Mouse (Mus musculus): ENCODE measurements around the gene Mturn. TPM values are rescaled to one million over a fixed set of nuclear protein-coding genes. Genes with fewer than 3 reads are reported as not detected.

Mturn gene
- polyA plus RNA-seq, 1 experiment from 2014 or later = 8.6 TPM

- Histone ChIP-seq H3K9me3 (ENCODE audit: control insufficient read depth, low read length) (peaks cover 4% of the 10 kb centered on the region; the same call in 1 of the 2 replicates), H3K27me3 (ENCODE audit: control insufficient read depth, insufficient read depth, low read length) (peaks cover 30% of the 10 kb centered on the region), H3K4me1 (ENCODE audit: control insufficient read depth in 2 of 2, insufficient read depth in 2 of 2, low read length in 2 of 2) (peaks cover 9 to 11% of the 10 kb centered on the region in 2 experiments; a peak in 3 of 4 replicates), H3K4me3 (ENCODE audit: control insufficient read depth in 1 of 2, insufficient read depth in 1 of 2, low read depth in 1 of 2, low read length in 2 of 2) (no peak overlapping the region), H3K36me3 (ENCODE audit: control insufficient read depth, insufficient read depth, low read length) (no peaks in the 10 kb centered on the region), H3K9ac (ENCODE audit: low read length) (no peak overlapping the region), H3K27ac (replicated peaks in 1 of 2; ENCODE audit: control insufficient read depth in 1 of 2, insufficient read depth in 1 of 2, low read depth in 2 of 2, low read length in 2 of 2) (no peak overlapping the region), H3K4me2 (ENCODE audit: low read length) (no peak overlapping the region)
- no peak for ATAC-seq (ENCODE audit: insufficient number of reproducible peaks, insufficient read depth, low FRiP score, low read depth)
- WGBS = 70% methylated on average over 2 of the region's 2 CpGs
These were observed 24.7 kb downstream of the Mturn start for GRCm38 (mm10) chr6:54706099-54706498.

GRCm38 (mm10) chr6:54706611-54707172 lies 25.3 kb downstream of the Mturn start:
- Histone ChIP-seq H3K27me3 (ENCODE audit: control insufficient read depth, insufficient read depth, low read length) (peaks cover 26% of the 10 kb centered on the region), H3K9ac (ENCODE audit: low read length) (no peak overlapping the region), H3K4me1 (ENCODE audit: control insufficient read depth in 2 of 2, insufficient read depth in 2 of 2, low read length in 2 of 2) (peaks cover 8 to 9% of the 10 kb centered on the region in 2 experiments; a peak in 3 of 4 replicates), H3K4me3 (ENCODE audit: control insufficient read depth in 1 of 2, insufficient read depth in 1 of 2, low read depth in 1 of 2, low read length in 2 of 2) (no peak overlapping the region), H3K4me2 (ENCODE audit: low read length) (no peak overlapping the region), H3K27ac (replicated peaks in 1 of 2; ENCODE audit: control insufficient read depth in 1 of 2, insufficient read depth in 1 of 2, low read depth in 2 of 2, low read length in 2 of 2) (no peak overlapping the region), H3K36me3 (ENCODE audit: control insufficient read depth, insufficient read depth, low read length) (no peaks in the 10 kb centered on the region), H3K9me3 (ENCODE audit: control insufficient read depth, low read length) (peaks cover 5% of the 10 kb centered on the region; the same call in 1 of the 2 replicates)
- no peak for ATAC-seq (ENCODE audit: insufficient number of reproducible peaks, insufficient read depth, low FRiP score, low read depth)
- WGBS = 65% methylated on average over 3 of the region's 3 CpGs

GRCm38 (mm10) chr6:54708646-54709045 lies 27.2 kb downstream of the Mturn start:
- H3K4me3 ChIP-seq (ENCODE audit: control insufficient read depth in 1 of 2, insufficient read depth in 1 of 2, low read depth in 1 of 2, low read length in 2 of 2) = no peak overlapping the region
- H3K4me1 ChIP-seq (ENCODE audit: control insufficient read depth in 2 of 2, insufficient read depth in 2 of 2, low read length in 2 of 2) = peaks cover 8 to 9% of the 10 kb centered on the region in 2 experiments; a peak in 3 of 4 replicates
- no peak for ATAC-seq (ENCODE audit: insufficient number of reproducible peaks, insufficient read depth, low FRiP score, low read depth)
- H3K36me3 ChIP-seq (ENCODE audit: control insufficient read depth, insufficient read depth, low read length) = no peaks in the 10 kb centered on the region
- peaks cover 14% of the 10 kb centered on the region for H3K27me3 ChIP-seq (ENCODE audit: control insufficient read depth, insufficient read depth, low read length)
- no peak overlapping the region for H3K9ac ChIP-seq (ENCODE audit: low read length)
- WGBS = 87% methylated on average over 4 of the region's 4 CpGs
- no peak overlapping the region for H3K27ac ChIP-seq (replicated peaks in 1 of 2; ENCODE audit: control insufficient read depth in 1 of 2, insufficient read depth in 1 of 2, low read depth in 2 of 2, low read length in 2 of 2)
- peaks cover 5% of the 10 kb centered on the region; the same call in 1 of the 2 replicates for H3K9me3 ChIP-seq (ENCODE audit: control insufficient read depth, low read length)
- H3K4me2 ChIP-seq (ENCODE audit: low read length) = no peak overlapping the region

GRCm38 (mm10) chr6:54715697-54716096 lies 34.3 kb downstream of the Mturn start:
- Histone ChIP-seq H3K9ac (ENCODE audit: low read length) (no peak overlapping the region), H3K27me3 (ENCODE audit: control insufficient read depth, insufficient read depth, low read length) (no peaks in the 10 kb centered on the region), H3K36me3 (ENCODE audit: control insufficient read depth, insufficient read depth, low read length) (no peaks in the 10 kb centered on the region), H3K9me3 (ENCODE audit: control insufficient read depth, low read length) (peaks cover 5% of the 10 kb centered on the region; the same call in 1 of the 2 replicates), H3K4me2 (ENCODE audit: low read length) (no peak overlapping the region), H3K4me1 (ENCODE audit: control insufficient read depth in 2 of 2, insufficient read depth in 2 of 2, low read length in 2 of 2) (0 out of 4 replicates have a peak, but pooled peaks cover 0 to 13% of the 10 kb centered on the region in 2 experiments), H3K4me3 (ENCODE audit: control insufficient read depth in 1 of 2, insufficient read depth in 1 of 2, low read depth in 1 of 2, low read length in 2 of 2) (no peak overlapping the region), H3K27ac (replicated peaks in 1 of 2; ENCODE audit: control insufficient read depth in 1 of 2, insufficient read depth in 1 of 2, low read depth in 2 of 2, low read length in 2 of 2) (no peak overlapping the region)
- no peak for ATAC-seq (ENCODE audit: insufficient number of reproducible peaks, insufficient read depth, low FRiP score, low read depth)
- 39% methylated on average over 2 of the region's 2 CpGs for WGBS

- Histone ChIP-seq H3K9me3 (ENCODE audit: control insufficient read depth, low read length) (no peaks in the 10 kb centered on the region), H3K4me3 (ENCODE audit: control insufficient read depth in 1 of 2, insufficient read depth in 1 of 2, low read depth in 1 of 2, low read length in 2 of 2) (no peak overlapping the region), H3K27ac (replicated peaks in 1 of 2; ENCODE audit: control insufficient read depth in 1 of 2, insufficient read depth in 1 of 2, low read depth in 2 of 2, low read length in 2 of 2) (no peak overlapping the region), H3K4me1 (ENCODE audit: control insufficient read depth in 2 of 2, insufficient read depth in 2 of 2, low read length in 2 of 2) (0 out of 4 replicates have a peak, but pooled peaks cover 0 to 13% of the 10 kb centered on the region in 2 experiments), H3K4me2 (ENCODE audit: low read length) (no peak overlapping the region), H3K36me3 (ENCODE audit: control insufficient read depth, insufficient read depth, low read length) (no peaks in the 10 kb centered on the region), H3K27me3 (ENCODE audit: control insufficient read depth, insufficient read depth, low read length) (no peaks in the 10 kb centered on the region), H3K9ac (ENCODE audit: low read length) (no peak overlapping the region)
- WGBS = 56% methylated on average over 15 of the region's 15 CpGs
- ATAC-seq (ENCODE audit: insufficient number of reproducible peaks, insufficient read depth, low FRiP score, low read depth) = no peak
These were observed 37.6 kb downstream of the Mturn start for GRCm38 (mm10) chr6:54718779-54719685.

- WGBS = 35% methylated on average over 14 of the region's 14 CpGs
- Histone ChIP-seq H3K4me3 (ENCODE audit: control insufficient read depth in 1 of 2, insufficient read depth in 1 of 2, low read depth in 1 of 2, low read length in 2 of 2) (no peak overlapping the region), H3K27me3 (ENCODE audit: control insufficient read depth, insufficient read depth, low read length) (no peaks in the 10 kb centered on the region)
These were observed 38.4 kb downstream of the Mturn start for GRCm38 (mm10) chr6:54719686-54720310.

GRCm38 (mm10) chr6:54720512-54721251 lies 39.3 kb downstream of the Mturn start:
- H3K27ac ChIP-seq (replicated peaks in 1 of 2; ENCODE audit: control insufficient read depth in 1 of 2, insufficient read depth in 1 of 2, low read depth in 2 of 2, low read length in 2 of 2) = no peak overlapping the region
- 68% methylated on average over 9 of the region's 9 CpGs for WGBS
- H3K9ac ChIP-seq (ENCODE audit: low read length) = no peak overlapping the region
- no peaks in the 10 kb centered on the region for H3K9me3 ChIP-seq (ENCODE audit: control insufficient read depth, low read length)
- no peak overlapping the region for H3K4me3 ChIP-seq (ENCODE audit: control insufficient read depth in 1 of 2, insufficient read depth in 1 of 2, low read depth in 1 of 2, low read length in 2 of 2)
- no peaks in the 10 kb centered on the region for H3K27me3 ChIP-seq (ENCODE audit: control insufficient read depth, insufficient read depth, low read length)
- H3K4me2 ChIP-seq (ENCODE audit: low read length) = no peak overlapping the region
- H3K4me1 ChIP-seq (ENCODE audit: control insufficient read depth in 2 of 2, insufficient read depth in 2 of 2, low read length in 2 of 2) = 0 out of 4 replicates have a peak, but pooled peaks cover 0 to 13% of the 10 kb centered on the region in 2 experiments
- ATAC-seq (ENCODE audit: insufficient number of reproducible peaks, insufficient read depth, low FRiP score, low read depth) = no peak
- no peaks in the 10 kb centered on the region for H3K36me3 ChIP-seq (ENCODE audit: control insufficient read depth, insufficient read depth, low read length)

More at GRCm38 (mm10) chr6:54719686-54720310, 38.4 kb downstream of the Mturn start:
- Histone ChIP-seq H3K9ac (ENCODE audit: low read length) (no peak overlapping the region), H3K4me1 (ENCODE audit: control insufficient read depth in 2 of 2, insufficient read depth in 2 of 2, low read length in 2 of 2) (0 out of 4 replicates have a peak, but pooled peaks cover 0 to 13% of the 10 kb centered on the region in 2 experiments), H3K9me3 (ENCODE audit: control insufficient read depth, low read length) (no peaks in the 10 kb centered on the region), H3K36me3 (ENCODE audit: control insufficient read depth, insufficient read depth, low read length) (no peaks in the 10 kb centered on the region), H3K27ac (replicated peaks in 1 of 2; ENCODE audit: control insufficient read depth in 1 of 2, insufficient read depth in 1 of 2, low read depth in 2 of 2, low read length in 2 of 2) (no peak overlapping the region), H3K4me2 (ENCODE audit: low read length) (no peak overlapping the region)
- ATAC-seq (ENCODE audit: insufficient number of reproducible peaks, insufficient read depth, low FRiP score, low read depth) = no peak
